Mouse (Mus musculus): ENCODE measurements around the gene Gm11562. TPM values are rescaled to one million over a fixed set of nuclear protein-coding genes. Genes with fewer than 3 reads are reported as not detected.

Gm11562 gene
- total RNA-seq, 2 experiments from 2014 or later, result not detected

GRCm38 (mm10) chr11:99574106-99574505 is 46.1 kb downstream of the Gm11562 start:
- H3K4me3 ChIP-seq, result peak overlapping the region; percentile 19; the same call in 1 of the 2 replicates
- intact Hi-C loops (cut with DNase I), result loop anchor here (10.0 kb wide), 1 partner anchor 109 kb away; no protein-coding TSS in a partner anchor
- peak; percentile 87 for TF ChIP-seq CTCF (IDR thresholded peaks at IDR 0.05)
- peak; percentile 59 for DNase-seq
- no peak overlapping the region for H3K27ac ChIP-seq

- DNase-seq, result no peak
- intact Hi-C loops (cut with DNase I), result loop anchor here (10.0 kb wide), 1 partner anchor 108 kb away; no protein-coding TSS in a partner anchor
- no peak overlapping the region for H3K27ac ChIP-seq
- TF ChIP-seq CTCF (IDR thresholded peaks at IDR 0.05), result no peak
- no peak overlapping the region for H3K4me3 ChIP-seq
These were observed 47.1 kb downstream of the Gm11562 start for GRCm38 (mm10) chr11:99573164-99573563.

Other genes starting within 250 kb of the Gm11562 start
- gene Krt28, start 245.5 kb downstream of the Gm11562 start, total RNA-seq (2021), result not detected
- gene Krt10, start 231.1 kb downstream of the Gm11562 start, total RNA-seq (2021), result 1 to 10 TPM; 3.7 TPM
- not detected for gene Krt12, start 198.2 kb downstream of the Gm11562 start, total RNA-seq (2021)
- gene Krt20, start 182.3 kb downstream of the Gm11562 start, total RNA-seq (2021), result not detected
- gene Krt23, start 127.3 kb downstream of the Gm11562 start, total RNA-seq (2021), result not detected
- not detected for gene Krt39, start 99.1 kb downstream of the Gm11562 start, total RNA-seq (2021)
- gene Krt40, start 77.3 kb downstream of the Gm11562 start, total RNA-seq (2021), result not detected
- not detected for gene Krtap3-3, start 69.6 kb downstream of the Gm11562 start, total RNA-seq (2021)
- not detected for gene Krtap3-2, start 63.6 kb downstream of the Gm11562 start, total RNA-seq (2021)
- not detected for gene Gm11939, start 61.0 kb downstream of the Gm11562 start, total RNA-seq (2021)
- not detected for gene Krtap3-1, start 53.8 kb downstream of the Gm11562 start, total RNA-seq (2021)
- not detected for gene Krtap1-5, start 39.4 kb downstream of the Gm11562 start, total RNA-seq (2021)
- not detected for gene Krtap1-4, start 36.8 kb downstream of the Gm11562 start, total RNA-seq (2021)
- gene Krtap1-3, start 29.1 kb downstream of the Gm11562 start, total RNA-seq (2021), result not detected
- gene Krtap9-3, start 22.3 kb downstream of the Gm11562 start, total RNA-seq (2021), result not detected
- gene Gm11938, start 17.1 kb downstream of the Gm11562 start, total RNA-seq (2021), result not detected
- not detected for gene Gm11937, start 10.2 kb downstream of the Gm11562 start, total RNA-seq (2021)
- gene Krtap2-4, start 5.6 kb downstream of the Gm11562 start, total RNA-seq (2021), result not detected
- gene Krtap4-1, start 7.8 kb upstream of the Gm11562 start, total RNA-seq (2021), result not detected
- gene Krtap4-2, start 14.6 kb upstream of the Gm11562 start, total RNA-seq (2021), result not detected
- not detected for gene Krtap4-7, start 23.7 kb upstream of the Gm11562 start, total RNA-seq (2021)
- not detected for gene Gm11555, start 29.8 kb upstream of the Gm11562 start, total RNA-seq (2021)
- gene Gm11563, start 38.5 kb upstream of the Gm11562 start, total RNA-seq (2021), result not detected
- gene Krtap4-6, start 45.5 kb upstream of the Gm11562 start, total RNA-seq (2021), result not detected
- not detected for gene Gm14190, start 70.3 kb upstream of the Gm11562 start, total RNA-seq (2021)
- gene Gm14180, start 113.9 kb upstream of the Gm11562 start, total RNA-seq (2021), result not detected
- not detected for gene Gm11595, start 152.5 kb upstream of the Gm11562 start, total RNA-seq (2021)
- gene Krtap4-8, start 160.3 kb upstream of the Gm11562 start, total RNA-seq (2021), result not detected
- gene Krtap4-9, start 164.8 kb upstream of the Gm11562 start, total RNA-seq (2021), result not detected
- gene Gm11596, start 173.0 kb upstream of the Gm11562 start, total RNA-seq (2021), result not detected
- gene Gm11569, start 178.5 kb upstream of the Gm11562 start, total RNA-seq (2021), result not detected
- not detected for gene Gm11554, start 184.0 kb upstream of the Gm11562 start, total RNA-seq (2021)
- not detected for gene Krtap4-13, start 189.5 kb upstream of the Gm11562 start, total RNA-seq (2021)
- not detected for gene Gm11564, start 195.2 kb upstream of the Gm11562 start, total RNA-seq (2021)
- gene 2300003K06Rik, start 217.6 kb upstream of the Gm11562 start, total RNA-seq (2021), result not detected
- not detected for gene Krtap4-16, start 231.2 kb upstream of the Gm11562 start, total RNA-seq (2021)
- gene Gm11568, start 237.5 kb upstream of the Gm11562 start, total RNA-seq (2021), result not detected
- not detected for gene Gm11559, start 244.0 kb upstream of the Gm11562 start, total RNA-seq (2021)

All from gastrocnemius, adult 2 months (tissue).